Mouse (Mus musculus) adrenal gland, adult (tissue): Measurements from ENCODE around the gene Neurl1b.

Experiments
- DNase-seq, 2 experiments: peaks; one replicate each; pipeline ENCODE4 v3.0.0; 2022 to 2023; ENCODE audit warnings: low spot score in 1 of 2; ENCODE audit not compliant: inconsistent age in 2 of 2

Neurl1b gene

DNA sequence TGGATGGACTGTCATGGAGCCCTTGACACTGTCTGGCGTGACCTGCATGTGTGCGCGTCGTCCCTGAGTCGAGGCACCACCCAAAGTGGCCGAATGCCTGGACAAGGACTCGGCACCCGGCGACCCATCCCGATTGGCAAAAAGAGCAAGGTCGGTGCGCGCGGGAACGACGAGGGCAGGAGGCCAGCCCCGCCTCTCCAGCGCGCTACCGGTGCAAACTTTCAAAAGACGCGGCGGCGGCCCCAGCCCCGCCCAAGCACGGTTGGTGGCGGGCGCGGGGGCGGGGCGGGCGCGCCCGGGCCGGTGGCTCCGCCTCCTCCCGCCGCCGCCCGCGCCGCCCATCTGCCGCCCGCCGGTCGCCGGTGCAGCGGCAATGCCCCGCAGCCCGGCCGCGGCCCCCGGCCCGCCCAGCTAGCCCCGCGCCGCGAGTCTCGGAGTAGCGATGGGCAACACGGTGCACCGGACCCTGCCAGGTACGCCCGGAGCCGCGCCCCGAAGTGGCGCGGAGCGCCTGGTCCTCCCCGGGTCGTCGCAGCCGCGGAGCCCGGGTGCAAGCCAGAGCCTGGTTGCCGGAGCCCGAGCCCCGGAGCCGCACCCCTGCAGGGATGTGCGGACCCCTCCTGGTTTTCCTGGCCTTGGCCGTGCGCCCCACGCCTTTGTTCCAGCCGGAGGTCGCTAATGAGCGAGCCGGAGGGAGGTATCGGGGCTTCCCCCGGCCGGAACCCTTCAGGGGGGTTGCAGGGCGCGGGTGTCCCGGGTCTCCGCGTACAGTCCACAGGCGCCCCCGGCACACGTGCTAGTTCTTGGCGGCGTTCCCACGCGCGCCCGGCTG, at the start of gene Neurl1b:
TSS of gene Neurl1b (plus strand) at position 307 of the 832 bp plus-strand sequence.
- peak; percentile 75 to 88 for DNase-seq

DNA sequence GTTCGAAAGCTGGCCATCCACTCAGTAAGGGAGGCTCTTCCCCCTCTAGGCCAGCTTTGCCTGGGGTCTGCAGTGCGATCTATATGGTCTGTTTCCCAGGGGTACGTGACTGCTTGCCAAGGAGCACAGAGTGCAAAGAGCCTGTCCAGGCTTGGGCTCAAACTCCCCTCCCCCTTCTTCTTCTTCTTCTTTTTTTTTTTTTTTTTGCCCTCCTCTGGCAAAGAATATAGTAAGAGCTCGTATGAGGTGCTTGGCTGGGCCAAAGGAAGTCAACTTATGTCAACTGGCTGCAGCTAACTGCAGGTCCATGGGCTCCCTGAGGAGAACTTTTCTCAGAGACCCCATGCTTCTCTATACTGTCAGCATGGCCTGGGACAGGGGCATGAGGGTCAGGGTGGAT, 47.8 kb upstream of the Neurl1b start:
- DNase-seq, result no peak

DNA sequence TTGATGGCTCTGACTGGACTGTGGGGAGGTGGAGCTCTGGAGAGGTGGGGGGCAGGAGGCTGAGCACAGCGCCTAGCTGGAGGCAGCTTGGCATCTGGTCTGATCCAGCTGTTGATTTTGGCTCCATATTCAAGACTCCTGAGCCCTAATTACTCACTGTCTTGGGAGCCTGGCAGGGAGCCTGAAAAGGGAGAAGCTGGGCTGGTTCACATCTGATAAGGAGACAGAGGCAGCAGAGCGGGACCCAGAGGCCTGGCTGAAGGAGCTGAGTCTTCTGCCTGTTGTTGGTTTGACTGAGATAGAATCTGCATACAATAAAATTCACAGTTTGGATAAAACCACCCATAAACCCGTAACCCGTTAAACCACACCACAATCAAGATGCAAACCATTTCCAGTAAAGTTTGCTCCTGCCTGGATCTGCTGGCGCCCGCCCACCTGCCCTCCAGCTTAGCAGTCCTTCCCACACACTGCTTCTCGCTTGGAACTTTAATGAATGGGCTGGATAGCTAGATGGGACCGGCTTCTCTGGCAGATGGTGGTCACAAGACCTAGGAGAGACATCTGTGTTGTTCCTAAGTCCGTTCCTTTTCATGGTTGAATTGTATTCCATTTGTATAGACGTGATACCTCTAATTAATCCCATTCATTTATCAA, 46.2 kb upstream of the Neurl1b start:
- peak; percentile 84 to 91 for DNase-seq

DNA sequence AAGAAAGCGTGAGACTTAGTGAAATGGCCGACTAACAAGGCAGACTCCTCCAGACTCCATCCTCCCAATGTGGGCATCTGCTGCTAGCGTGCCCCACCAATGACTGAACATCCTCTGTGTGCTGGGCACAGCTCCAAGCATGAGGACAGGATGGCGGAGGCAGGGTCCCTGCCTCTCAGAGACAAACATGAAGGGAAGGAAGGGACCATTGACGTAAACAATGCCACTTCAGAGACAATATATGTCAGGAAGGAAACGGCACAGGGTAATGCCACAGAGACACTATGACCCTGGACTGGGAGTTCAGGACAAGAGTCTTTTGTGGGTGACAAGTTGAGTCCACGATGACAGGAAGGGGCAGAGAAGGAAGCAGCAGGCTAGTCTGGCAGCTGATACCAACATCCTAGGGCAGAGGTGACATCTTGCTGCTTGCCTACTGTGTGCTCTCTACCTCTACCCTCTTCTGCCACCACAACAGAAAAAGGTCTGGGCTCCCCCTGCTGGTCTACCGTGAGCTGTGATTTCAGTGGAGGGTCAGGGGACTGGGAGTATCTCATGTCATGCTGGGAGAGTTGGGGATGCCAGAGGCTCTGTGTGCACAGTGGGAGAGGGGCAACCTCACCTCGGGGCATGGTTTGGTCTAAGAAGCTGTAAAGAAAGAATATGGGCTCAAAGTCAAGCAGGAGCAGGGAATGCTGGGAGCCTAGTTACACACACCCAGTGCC, 43.9 kb upstream of the Neurl1b start:
- DNase-seq, result peak; percentile 53 to 81

DNA sequence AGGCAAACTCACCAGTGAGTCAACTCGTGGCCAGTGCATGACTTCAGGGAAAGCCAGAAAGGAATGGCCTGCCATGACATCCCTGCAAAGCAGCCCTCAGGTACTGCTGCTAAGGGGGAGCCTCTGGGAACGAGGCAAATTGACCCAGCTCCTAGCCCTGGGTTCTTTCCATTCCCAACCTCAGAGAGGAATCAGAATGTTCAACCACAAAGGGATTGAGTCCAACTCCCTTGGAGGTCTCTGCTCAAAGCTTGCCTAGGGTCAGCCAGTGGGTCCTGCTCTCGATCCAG, 43.4 kb upstream of the Neurl1b start:
- DNase-seq, result peak in 1 of 2 experiments; percentile 22

DNA sequence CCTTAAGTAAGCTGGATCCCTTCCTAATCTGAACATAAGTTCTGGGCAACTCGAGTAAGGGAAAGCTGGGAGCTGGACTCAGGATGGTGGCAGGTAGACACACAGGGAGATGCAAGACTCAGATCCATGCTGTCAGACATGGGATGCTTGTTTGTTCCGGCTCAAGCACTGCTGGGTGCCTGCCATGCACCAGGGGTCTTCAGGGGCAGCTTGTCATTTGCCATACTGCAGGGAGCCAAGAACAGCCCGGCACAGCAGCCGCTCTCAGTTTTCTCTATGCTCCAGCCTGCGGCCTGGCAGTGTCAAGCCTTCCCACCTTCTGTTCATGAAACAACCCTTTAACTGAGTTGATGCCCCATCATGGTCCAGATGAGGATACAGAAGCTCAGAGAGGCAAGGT, 41.4 kb upstream of the Neurl1b start:
- no peak for DNase-seq

DNA sequence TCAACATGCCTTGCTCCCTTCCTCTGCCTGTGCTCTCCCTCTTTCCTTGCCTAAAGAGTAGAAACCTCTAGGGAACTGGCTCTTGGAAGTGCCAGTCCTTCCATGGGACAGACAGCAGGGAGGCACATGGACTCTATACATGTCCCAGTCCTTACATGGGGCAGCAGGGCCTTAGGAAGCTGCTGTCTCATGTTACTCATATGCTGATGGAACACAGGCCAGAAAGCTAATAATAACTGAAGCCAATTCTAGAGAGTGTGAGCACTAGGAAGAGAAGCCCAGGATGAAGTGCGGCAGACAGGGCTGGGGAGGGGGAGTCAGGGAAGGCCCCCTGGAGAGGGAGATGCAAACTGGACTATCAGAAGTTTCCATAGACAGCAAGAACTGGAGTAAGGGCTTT, 38.2 kb upstream of the Neurl1b start:
- no peak for DNase-seq

DNA sequence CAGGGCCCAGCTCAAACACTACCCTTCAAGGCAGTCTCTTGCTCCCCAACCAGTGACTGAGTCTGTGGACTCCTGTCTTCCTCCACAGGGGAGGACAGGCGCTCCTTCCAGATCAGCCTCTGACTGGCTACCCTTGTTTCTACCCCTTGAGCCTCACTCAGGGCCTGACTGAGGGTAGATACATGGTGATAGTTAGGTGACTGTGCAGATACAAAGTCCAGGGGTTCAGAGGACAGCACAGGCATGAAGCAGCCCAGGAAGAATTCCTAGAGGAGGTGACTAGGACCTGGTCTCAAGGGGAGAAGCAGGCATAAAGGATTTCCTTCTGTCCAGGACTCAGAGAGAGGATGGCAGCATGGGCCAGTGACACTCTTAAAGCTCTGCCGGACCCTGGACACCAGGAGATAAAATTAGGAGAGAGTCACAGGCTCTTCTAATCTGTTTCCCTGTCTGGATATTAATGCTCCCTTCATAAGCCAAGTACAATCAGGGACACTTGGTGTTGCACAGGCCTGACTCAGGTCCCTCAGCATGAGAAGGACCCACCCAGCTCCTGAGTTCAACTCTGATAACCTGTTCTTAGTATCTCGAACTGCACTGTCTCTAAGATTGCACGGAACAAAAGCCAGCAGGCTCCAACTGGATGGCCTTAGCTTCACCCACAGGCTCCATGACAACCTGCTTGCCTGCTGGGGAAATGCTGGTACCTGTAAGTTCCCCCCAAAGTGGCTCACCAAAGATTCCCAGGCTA, 37.5 kb upstream of the Neurl1b start:
- no peak for DNase-seq

DNA sequence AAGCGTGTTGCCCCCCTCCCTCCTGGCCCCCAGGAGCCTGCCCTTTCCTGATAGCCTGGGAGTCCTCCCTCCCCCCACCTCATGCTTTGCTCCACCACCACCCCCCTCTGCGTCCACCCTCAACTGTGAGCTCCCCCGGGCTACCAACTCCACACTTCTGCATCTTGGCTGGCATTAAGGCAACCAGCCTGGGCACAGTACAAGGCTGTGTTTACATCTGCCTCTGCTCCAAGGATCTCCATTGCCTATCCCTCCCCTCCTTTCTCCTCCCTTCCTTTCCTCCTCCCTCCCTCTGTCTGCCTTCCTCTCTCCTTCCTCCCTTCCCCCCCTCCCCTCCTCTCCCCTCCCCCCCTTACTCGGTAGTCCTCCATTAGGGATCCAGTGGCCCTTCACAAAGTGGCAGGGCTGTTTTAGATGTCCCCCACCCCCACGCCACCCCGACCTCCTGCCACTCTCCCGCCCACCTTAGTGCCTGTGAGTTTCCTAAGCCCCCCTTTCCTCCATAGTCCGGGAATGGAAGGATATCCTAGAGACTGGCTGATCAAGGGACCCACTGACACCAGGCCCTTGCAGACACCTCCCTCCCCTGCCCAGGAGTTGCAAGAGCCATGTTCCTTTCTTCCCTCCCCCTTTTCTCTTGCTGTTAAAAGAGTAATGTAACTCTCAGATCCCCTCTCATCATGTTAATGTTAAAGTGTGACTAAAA, 34.2 kb upstream of the Neurl1b start:
- no peak for DNase-seq

DNA sequence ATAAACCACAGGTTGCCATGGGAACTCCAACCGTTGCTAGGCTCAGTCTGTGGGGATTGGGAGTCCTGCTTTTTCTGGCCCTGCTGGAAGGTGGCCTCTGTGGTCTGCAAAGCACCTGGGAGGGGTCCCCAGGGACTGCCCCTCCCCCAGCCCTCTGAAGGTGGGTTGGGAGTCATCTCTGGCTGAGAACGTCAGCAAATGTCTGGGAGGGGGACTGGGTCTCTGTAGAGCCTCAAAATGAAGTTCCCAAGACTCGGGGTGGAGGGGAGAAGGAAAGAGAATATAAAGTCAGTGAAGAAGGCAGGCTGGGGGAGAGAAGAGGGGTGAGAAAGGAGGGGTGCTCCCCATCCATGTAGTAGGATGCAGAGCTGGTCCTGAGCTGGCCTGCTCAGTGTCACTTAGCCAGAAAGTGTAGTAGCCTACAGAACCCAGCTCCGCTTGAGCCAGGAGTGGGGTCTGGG, 33.6 kb upstream of the Neurl1b start:
- DNase-seq, result no peak

DNA sequence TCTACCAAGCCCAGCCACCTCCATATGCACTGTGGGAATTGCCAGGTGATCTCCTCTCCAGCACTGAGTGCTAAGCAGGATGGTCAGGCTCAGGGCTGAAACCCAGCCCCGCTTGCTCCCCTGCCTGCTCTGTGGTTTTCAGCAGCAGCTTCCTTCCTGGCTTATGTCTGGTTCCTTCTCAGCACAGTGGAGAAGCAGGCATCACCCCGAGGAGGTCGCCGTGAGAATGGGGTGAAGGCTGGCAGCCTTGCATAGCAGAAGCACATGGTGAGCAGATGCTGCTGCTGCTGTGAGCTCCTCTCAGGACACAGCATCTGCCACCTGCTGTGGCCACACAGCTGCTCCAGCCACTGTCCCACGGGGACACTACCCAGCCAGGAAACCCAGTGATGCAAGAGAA, 33.0 kb upstream of the Neurl1b start:
- no peak for DNase-seq

DNA sequence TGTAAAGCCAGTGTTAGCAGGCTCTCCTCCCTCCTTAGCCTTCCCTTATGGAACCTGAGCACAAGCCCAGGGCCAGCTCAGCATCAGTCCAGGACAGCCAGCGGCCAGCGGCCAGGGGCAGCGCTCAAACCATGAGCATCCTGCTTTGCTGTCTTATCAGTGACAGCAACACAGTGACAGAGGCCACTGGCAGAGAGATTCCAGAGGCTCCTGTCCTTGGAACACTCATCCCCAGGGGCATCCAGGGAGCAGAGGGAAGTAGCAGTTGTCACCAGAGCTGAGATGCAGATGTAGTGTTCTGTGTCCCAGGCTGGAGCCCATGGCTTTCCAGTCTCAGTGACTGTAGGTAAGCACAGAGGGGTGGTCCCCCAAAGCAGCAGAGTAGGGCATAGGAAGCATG, 32.5 kb upstream of the Neurl1b start:
- DNase-seq, result peak; percentile 39 to 73

DNA sequence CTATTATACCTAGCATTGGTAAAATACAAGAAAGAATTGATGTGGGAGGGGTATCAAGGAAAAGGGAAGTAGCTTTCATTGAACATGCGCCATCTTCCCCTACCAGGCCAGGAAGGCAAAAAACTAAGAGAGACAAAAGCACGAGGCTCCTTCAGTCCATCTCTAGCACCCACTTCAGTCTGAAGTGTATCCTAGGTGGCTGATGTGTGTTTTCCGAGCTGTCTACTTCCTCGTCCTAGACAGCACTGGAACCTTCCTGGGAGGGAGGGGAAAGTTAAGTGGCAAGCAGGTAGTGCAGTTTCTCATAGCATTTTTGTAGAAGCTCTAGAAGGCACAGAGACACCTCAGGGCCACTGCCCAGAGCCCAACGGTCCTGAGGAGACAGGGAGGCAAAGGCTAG, 31.9 kb upstream of the Neurl1b start:
- DNase-seq, result no peak

DNA sequence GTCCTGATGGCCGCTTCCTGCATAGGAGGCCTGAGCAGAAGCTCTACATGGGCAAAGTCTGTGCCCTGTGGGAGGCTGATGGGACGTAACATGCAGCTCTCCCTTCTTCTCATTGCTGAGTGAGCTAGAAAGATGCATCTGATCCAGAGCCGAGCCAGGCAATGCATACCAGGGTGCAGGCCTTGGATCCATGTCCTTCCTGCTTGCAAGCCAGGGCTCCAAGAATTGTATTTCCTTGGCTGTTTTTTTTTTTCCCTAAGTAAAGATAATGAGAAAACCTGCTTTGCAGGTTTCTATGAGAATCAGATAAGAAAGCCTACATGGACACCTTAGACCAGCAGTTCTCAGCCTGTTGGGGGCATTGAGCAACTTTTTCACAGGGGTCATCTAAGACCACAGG, 30.5 kb upstream of the Neurl1b start:
- no peak for DNase-seq

DNA sequence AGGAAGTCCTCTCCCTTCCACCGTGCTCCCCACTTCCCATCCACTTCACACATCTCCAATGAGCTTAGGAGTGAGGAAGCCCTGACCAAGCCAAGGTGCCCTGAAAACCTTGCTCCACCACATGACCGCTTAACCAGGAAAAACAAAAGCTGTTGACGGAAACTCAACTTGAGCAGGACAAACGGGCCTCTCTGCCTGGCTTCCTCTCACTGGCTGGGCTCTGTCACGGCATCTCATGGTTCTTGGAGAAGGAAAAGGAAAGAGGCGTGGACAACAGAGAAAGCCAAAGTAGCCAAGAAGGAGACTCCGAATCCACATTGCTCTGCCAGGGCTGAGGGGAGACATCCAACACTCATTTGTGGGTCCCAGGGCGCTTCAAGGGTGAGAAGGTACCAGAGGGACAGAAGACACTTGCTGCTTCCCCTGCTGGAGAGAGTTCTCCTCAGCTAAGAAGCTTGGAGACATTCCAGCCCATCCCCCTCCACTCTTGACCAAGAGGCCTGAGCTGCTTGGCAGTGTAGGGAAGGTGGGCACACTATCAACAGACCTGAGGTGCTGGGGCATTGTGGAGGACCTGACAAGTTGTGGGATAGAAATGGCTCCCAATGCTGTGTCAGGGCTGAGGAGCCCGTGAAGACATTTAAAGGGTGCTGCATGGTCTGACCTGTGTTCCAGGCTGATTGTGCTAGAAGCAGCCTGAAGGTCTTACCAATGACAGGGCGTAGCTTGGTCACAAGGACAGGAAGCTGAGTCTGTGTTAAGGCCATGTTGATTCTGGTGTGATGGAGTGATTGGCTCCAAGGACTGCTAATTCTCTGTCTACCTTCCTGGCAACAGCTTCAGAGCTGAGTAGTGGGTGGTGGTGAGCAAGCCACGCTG, 29.1 kb upstream of the Neurl1b start:
- peak; percentile 36 to 62 for DNase-seq

DNA sequence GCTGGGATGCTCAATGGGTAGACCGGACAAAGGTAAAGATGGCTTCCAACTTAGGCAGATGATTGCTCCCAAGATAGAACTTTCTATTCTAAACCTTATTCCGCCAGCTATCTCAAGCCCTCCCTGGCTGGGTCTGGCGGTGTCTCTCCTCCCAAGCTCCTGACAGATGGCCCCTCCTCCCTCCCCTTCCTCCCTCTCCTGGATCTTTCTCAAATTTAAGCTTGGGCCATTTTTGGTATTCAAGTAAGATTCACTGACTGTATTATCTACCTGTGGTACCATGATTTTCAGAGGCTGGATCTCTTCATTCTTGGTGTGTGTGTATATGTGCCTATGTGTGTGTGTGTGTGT, 28.5 kb upstream of the Neurl1b start:
- no peak for DNase-seq

DNA sequence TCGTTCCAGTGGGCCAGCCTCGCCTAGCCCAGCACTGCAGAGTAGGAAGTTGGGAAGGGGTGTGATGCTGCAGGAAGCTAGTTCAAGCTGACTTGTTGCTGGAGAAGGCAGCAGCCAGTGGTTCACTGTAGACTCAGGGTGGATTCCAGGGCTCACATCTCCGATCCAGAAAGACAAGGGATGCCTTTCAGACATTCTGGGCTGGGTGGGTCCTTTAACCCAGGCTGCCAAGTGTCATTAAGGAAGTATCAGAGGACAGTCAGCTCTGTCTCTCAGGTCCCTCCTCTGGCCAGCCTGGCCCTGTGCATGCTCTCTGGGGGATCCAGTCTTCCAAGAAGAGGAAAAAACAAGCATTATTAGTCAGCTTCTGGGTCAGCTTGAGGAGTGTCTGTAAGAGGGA, 26.5 kb upstream of the Neurl1b start:
- DNase-seq, result no peak

DNA sequence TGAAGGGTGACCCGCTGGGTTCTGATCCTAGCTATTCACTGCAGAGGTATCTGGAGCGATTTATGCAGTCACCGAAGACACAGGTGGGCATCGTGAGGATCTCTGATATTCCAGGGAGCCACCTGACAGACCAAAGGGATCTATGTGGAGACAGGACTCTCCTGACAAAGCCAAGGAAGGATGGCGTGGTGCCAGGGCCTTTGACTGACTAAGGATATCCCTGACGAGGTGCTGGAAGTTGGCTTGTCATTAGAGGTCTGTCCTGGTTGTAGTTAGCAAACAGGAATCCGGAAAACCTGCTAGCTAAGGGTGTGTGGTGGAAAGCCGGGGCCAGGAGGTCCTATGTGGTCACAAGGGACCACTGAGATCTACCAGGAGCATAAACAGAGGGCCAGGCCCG, 25.4 kb upstream of the Neurl1b start:
- no peak for DNase-seq

DNA sequence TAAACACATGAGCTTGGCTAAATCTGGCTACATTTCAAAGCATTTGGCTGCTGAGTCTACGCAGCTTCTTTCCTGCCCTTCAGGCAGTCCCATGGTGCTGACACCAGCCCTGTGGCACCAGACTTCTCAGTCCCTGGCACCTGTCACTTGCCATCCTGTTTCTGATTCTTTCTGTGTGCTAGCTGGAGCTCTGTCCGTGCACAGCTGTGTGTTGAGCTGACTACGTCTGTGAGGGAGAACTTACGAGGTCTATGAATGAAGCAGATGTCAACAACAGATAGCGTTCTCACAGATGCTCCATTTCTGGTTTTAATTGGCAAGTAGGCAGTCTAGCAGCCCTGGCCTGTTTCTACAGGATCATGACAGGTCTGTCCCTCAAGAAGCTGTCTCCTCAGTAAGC, 24.0 kb upstream of the Neurl1b start:
- no peak for DNase-seq

DNA sequence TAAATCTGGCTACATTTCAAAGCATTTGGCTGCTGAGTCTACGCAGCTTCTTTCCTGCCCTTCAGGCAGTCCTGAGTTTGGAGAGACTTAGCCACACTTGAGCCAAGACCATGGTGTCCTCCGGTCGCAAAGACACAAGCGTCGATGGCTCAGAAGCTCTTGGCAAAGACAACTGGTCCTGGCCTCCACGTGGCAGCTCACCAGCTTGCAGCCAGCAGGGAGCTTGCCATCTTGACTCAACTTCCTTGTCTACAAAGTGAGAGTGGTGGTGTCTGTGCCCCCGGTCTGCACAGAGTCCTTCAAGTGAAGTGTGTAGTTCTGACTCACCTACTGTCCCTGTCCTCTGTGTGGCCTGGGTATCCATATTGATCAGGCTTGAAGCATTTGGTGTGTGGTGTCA, 22.3 kb upstream of the Neurl1b start:
- no peak for DNase-seq
